Mouse (Mus musculus) kidney, embryonic 15.5 days (tissue): Measurements from ENCODE around the gene Gpr18. TPM values are rescaled to one million over a fixed set of nuclear protein-coding genes. Genes with fewer than 3 reads are reported as not detected.
A peak's percentile ranks its signal among the peaks of the same experiment; 100 is the strongest.

Source experiments
- ATAC-seq: fragments of 200-750 bp; cut with Nextera tagmentation; replicated peaks from 2 replicates; pipeline ENCODE4 v1.8.0; 2017; ENCODE audit warnings: moderate TSS enrichment; ENCODE audit not compliant: low FRiP score
- H3K27ac ChIP-seq: fragments of 300-500 bp; sonication (generic); 2 replicates; pipeline ENCODE4 v1.5.1; 2015; ENCODE audit warnings: mild to moderate bottlenecking, inconsistent platforms
- H3K27me3 ChIP-seq: fragments of 300-500 bp; sonication (generic); 2 replicates; pipeline ENCODE4 v1.6.1; 2015; ENCODE audit warnings: inconsistent platforms
- H3K36me3 ChIP-seq: fragments of 300-500 bp; sonication (generic); 2 replicates; pipeline ENCODE4 v1.6.1; 2015; ENCODE audit warnings: inconsistent platforms
- H3K4me1 ChIP-seq: fragments of 300-500 bp; sonication (generic); 2 replicates; pipeline ENCODE4 v1.6.1; 2015; ENCODE audit warnings: inconsistent platforms
- H3K4me2 ChIP-seq: fragments of 300-500 bp; sonication (generic); 2 replicates; pipeline ENCODE4 v1.6.1; 2015; ENCODE audit warnings: moderate library complexity, mild to moderate bottlenecking, inconsistent platforms
- H3K4me3 ChIP-seq: fragments of 300-500 bp; sonication (generic); replicated peaks from 2 replicates; pipeline ENCODE4 v1.5.1; 2015; ENCODE audit warnings: mild to moderate bottlenecking, inconsistent platforms
- H3K9ac ChIP-seq: fragments of 300-500 bp; sonication (generic); 2 replicates; pipeline ENCODE4 v1.6.1; 2015; ENCODE audit warnings: mild to moderate bottlenecking, inconsistent platforms
- H3K9me3 ChIP-seq: fragments of 300-500 bp; sonication (generic); replicated peaks from 2 replicates; pipeline ENCODE4 v1.6.1; 2016; ENCODE audit warnings: inconsistent platforms
- WGBS: fragments of 180-500 bp; shearing (Covaris S2); methylation state at CpG from one replicate; pipeline ENCODE4 v1.1.7; 2015; ENCODE audit warnings: mixed read lengths; 5-methylcytosine and 5-hydroxymethylcytosine counted together
- polyA plus RNA-seq: library from polyadenylated mRNA; unstranded; fragments of >200 nt; fragmentation: Nextera tagmentation; extraction: Ambion mirVana; gene quantifications from 2 replicates; pipeline ENCODE4 v1.2.1, GENCODE M21; 2015

The Gpr18 gene
- polyA plus RNA-seq, 1 experiment from 2014 or later, result 0.30 TPM

- Histone ChIP-seq H3K4me2 (no peak overlapping the region), H3K27me3 (no peaks in the 10 kb centered on the region), H3K36me3 (peaks cover 20% of the 10 kb centered on the region), H3K4me3 (no peak overlapping the region), H3K27ac (no peak overlapping the region), H3K4me1 (0 out of 2 replicates have a peak, but pooled peaks cover 3% of the 10 kb centered on the region), H3K9ac (no peak overlapping the region), H3K9me3 (no peaks in the 10 kb centered on the region)
- 81% methylated on average over 7 of the region's 7 CpGs for WGBS
- ATAC-seq, result no peak
Measured at GRCm38 (mm10) chr14:121930731-121931383, 15.3 kb upstream of the Gpr18 start.

- H3K9ac ChIP-seq, result no peak overlapping the region
- ATAC-seq, result no peak
- H3K4me1 ChIP-seq, result 0 out of 2 replicates have a peak, but pooled peaks cover 3% of the 10 kb centered on the region
- H3K4me3 ChIP-seq, result no peak overlapping the region
- H3K9me3 ChIP-seq, result no peaks in the 10 kb centered on the region
- whole genome bisulfite sequencing, result 78% methylated on average over 12 of the region's 12 CpGs
- peaks cover 6% of the 10 kb centered on the region for H3K36me3 ChIP-seq
- no peaks in the 10 kb centered on the region for H3K27me3 ChIP-seq
- peak overlapping the region; percentile 46; the same call in 1 of the 2 replicates for H3K27ac ChIP-seq
- no peak overlapping the region for H3K4me2 ChIP-seq
Measured at GRCm38 (mm10) chr14:121929243-121929951, 13.8 kb upstream of the Gpr18 start.

GRCm38 (mm10) chr14:121928375-121929137 is 13.0 kb upstream of the Gpr18 start:
- H3K4me1 ChIP-seq, result 0 out of 2 replicates have a peak, but pooled peaks cover 3% of the 10 kb centered on the region
- no peak overlapping the region for H3K4me3 ChIP-seq
- no peaks in the 10 kb centered on the region for H3K9me3 ChIP-seq
- 68% methylated on average over 8 of the region's 8 CpGs for WGBS
- no peaks in the 10 kb centered on the region for H3K36me3 ChIP-seq
- ATAC-seq, result no peak
- no peak overlapping the region for H3K9ac ChIP-seq
- no peaks in the 10 kb centered on the region for H3K27me3 ChIP-seq
- H3K27ac ChIP-seq, result peak overlapping the region; percentile 46; the same call in 1 of the 2 replicates
- H3K4me2 ChIP-seq, result no peak overlapping the region

GRCm38 (mm10) chr14:121927451-121927850 is 11.9 kb upstream of the Gpr18 start:
- Histone ChIP-seq H3K9ac (no peak overlapping the region), H3K27ac (no peak overlapping the region), H3K4me1 (0 out of 2 replicates have a peak, but pooled peaks cover 6% of the 10 kb centered on the region), H3K36me3 (no peaks in the 10 kb centered on the region), H3K4me3 (no peak overlapping the region), H3K27me3 (no peaks in the 10 kb centered on the region), H3K9me3 (no peaks in the 10 kb centered on the region), H3K4me2 (no peak overlapping the region)
- no peak for ATAC-seq
- WGBS, result 95% methylated on average over 8 of the region's 8 CpGs

GRCm38 (mm10) chr14:121926901-121927300 is 11.3 kb upstream of the Gpr18 start:
- Histone ChIP-seq H3K9ac (no peak overlapping the region), H3K36me3 (no peaks in the 10 kb centered on the region), H3K27me3 (no peaks in the 10 kb centered on the region), H3K27ac (no peak overlapping the region), H3K4me2 (no peak overlapping the region), H3K4me1 (0 out of 2 replicates have a peak, but pooled peaks cover 6% of the 10 kb centered on the region), H3K9me3 (no peaks in the 10 kb centered on the region), H3K4me3 (no peak overlapping the region)
- 84% methylated on average over 6 of the region's 6 CpGs for WGBS
- ATAC-seq, result no peak

GRCm38 (mm10) chr14:121924876-121925275 is 9.3 kb upstream of the Gpr18 start:
- Histone ChIP-seq H3K9me3 (no peaks in the 10 kb centered on the region), H3K9ac (no peak overlapping the region), H3K4me3 (no peak overlapping the region), H3K4me2 (no peak overlapping the region), H3K36me3 (no peaks in the 10 kb centered on the region), H3K27me3 (no peaks in the 10 kb centered on the region), H3K4me1 (peaks cover 21% of the 10 kb centered on the region), H3K27ac (no peak overlapping the region)
- 82% methylated on average over 6 of the region's 6 CpGs for WGBS
- ATAC-seq, result no peak

GRCm38 (mm10) chr14:121922731-121923130 is 7.2 kb upstream of the Gpr18 start:
- Histone ChIP-seq H3K27me3 (no peaks in the 10 kb centered on the region), H3K9me3 (no peaks in the 10 kb centered on the region), H3K9ac (no peak overlapping the region), H3K4me2 (no peak overlapping the region), H3K36me3 (peaks cover 2% of the 10 kb centered on the region; the same call in 1 of the 2 replicates), H3K4me3 (no peak overlapping the region), H3K4me1 (peaks cover 21% of the 10 kb centered on the region), H3K27ac (0 out of 2 replicates have a peak overlapping the region, but pooled peaks have one; percentile 14)
- 66% methylated on average over 4 of the region's 4 CpGs for WGBS
- no peak for ATAC-seq

GRCm38 (mm10) chr14:121922016-121922415 is 6.4 kb upstream of the Gpr18 start:
- Histone ChIP-seq H3K9ac (no peak overlapping the region), H3K9me3 (no peaks in the 10 kb centered on the region), H3K4me3 (no peak overlapping the region), H3K36me3 (peaks cover 9% of the 10 kb centered on the region), H3K27me3 (no peaks in the 10 kb centered on the region), H3K27ac (no peak overlapping the region), H3K4me1 (peaks cover 21% of the 10 kb centered on the region), H3K4me2 (no peak overlapping the region)
- WGBS, result 83% methylated on average over 4 of the region's 4 CpGs
- ATAC-seq, result no peak

- Histone ChIP-seq H3K36me3 (peaks cover 22% of the 10 kb centered on the region), H3K4me2 (no peak overlapping the region), H3K4me1 (peaks cover 21% of the 10 kb centered on the region), H3K9ac (no peak overlapping the region), H3K4me3 (no peak overlapping the region), H3K27ac (peak overlapping the region; percentile 78), H3K27me3 (no peaks in the 10 kb centered on the region), H3K9me3 (no peaks in the 10 kb centered on the region)
- peak; percentile 79 for ATAC-seq
- 62% methylated on average over 12 of the region's 12 CpGs for WGBS
Measured at GRCm38 (mm10) chr14:121920511-121921124, 5.0 kb upstream of the Gpr18 start.

GRCm38 (mm10) chr14:121919752-121920151 is 4.2 kb upstream of the Gpr18 start:
- Histone ChIP-seq H3K9ac (no peak overlapping the region), H3K4me1 (peaks cover 21% of the 10 kb centered on the region), H3K4me3 (no peak overlapping the region), H3K27ac (no peak overlapping the region), H3K4me2 (no peak overlapping the region), H3K36me3 (peaks cover 22% of the 10 kb centered on the region), H3K9me3 (no peaks in the 10 kb centered on the region), H3K27me3 (no peaks in the 10 kb centered on the region)
- ATAC-seq, result no peak
- 29% methylated on average over 3 of the region's 3 CpGs for WGBS

GRCm38 (mm10) chr14:121918266-121918665 is 2.7 kb upstream of the Gpr18 start:
- no peaks in the 10 kb centered on the region for H3K27me3 ChIP-seq
- ATAC-seq, result no peak
- no peak overlapping the region for H3K27ac ChIP-seq
- H3K9me3 ChIP-seq, result no peaks in the 10 kb centered on the region
- 78% methylated on average over 3 of the region's 3 CpGs for WGBS
- H3K4me3 ChIP-seq, result no peak overlapping the region
- peaks cover 21% of the 10 kb centered on the region for H3K4me1 ChIP-seq
- no peak overlapping the region for H3K4me2 ChIP-seq
- no peak overlapping the region for H3K9ac ChIP-seq
- peaks cover 22% of the 10 kb centered on the region for H3K36me3 ChIP-seq
